Mouse (Mus musculus): ENCODE data around the gene Slc4a2. TPM values are rescaled to one million over a fixed set of nuclear protein-coding genes. Genes with fewer than 3 reads are reported as not detected.

Gene Slc4a2
- 62.3 and 66.7 TPM in 2 replicates for polyA plus RNA-seq (2012; rRNA removed; ENCODE audit: low replicate concordance)

DNA sequence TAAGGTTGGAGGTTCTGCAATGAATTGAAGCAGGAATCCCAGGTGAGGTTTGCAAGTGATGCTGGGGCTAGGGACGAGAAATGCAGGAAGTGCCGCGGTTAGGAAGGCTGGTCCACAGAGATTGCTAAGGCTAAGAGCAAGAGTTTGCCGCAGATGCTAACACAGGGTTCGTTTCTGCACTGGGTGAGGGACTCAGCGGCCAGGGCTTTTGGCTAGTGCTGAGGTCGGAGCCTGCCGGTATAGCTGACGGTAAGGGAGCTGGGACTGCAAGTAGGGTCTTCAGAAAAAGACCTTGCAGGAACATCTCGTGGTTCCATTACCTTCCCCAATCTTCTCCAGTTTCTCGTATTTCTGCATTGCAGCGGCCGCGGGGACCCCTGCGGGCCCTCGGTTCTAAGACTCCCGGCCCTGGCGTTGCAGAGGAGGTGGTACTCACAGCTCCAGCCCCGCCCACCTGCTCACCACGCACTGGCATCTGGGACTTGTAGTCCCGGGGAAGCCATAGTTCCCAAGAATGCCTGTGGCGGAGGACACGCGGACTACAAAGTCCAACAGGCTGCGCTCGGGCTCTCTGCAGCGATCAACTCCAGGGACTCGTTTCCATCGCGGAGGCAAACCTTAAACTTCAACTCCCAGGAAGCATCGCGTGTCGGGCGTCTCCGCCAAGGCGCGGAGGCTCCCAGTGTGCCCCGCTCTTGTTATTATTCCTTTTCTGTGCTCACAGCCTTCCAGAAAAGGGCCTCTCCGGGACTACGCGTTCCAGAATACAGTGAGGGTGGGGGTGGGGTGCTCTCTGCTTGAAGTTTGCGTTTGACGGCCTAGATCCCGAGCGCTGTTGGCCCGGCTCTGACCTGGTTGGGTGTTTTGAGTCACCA is at the start of gene Slc4a2, which contains the start of gene Cdk5:
TSS of gene Slc4a2 (plus strand) at position 709 of the 875 bp plus-strand sequence.
TSS of gene Cdk5 (minus strand) at position 402 of the 875 bp plus-strand sequence.

GRCm38 (mm10) chr5:24391864-24392263 is 31.8 kb upstream of the Slc4a2 start, which contains the start of gene Atg9b:
TSS of gene Atg9b (minus strand) at chr5:24392143.

DNA sequence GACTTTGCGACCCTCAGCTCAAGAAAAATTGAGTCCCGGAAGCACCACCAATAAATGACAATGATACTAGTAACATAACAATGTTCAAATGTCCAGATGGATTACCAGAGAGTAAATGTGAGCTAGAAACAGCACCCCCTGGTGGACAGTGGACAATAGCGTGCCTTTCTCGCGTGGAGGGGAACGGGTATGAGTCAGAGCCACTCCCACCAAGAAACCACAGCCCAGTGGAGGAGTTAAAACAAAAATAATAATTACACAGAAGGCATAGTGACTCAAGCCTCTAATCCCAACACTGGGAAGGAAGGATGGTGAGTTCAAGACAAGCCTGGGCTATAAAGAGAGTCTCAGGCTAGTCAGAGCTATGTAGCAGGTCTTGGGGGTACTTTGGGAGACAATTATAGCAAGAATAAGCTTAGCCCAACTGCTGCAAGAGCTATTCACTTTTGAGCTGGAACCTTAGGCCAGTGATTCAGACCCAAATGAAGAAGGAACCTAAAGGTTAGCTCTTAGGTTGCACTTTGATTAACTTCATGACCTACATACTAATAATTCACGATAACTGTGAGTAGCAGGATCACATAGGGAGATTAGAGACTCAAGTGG is 30.1 kb upstream of the Slc4a2 start, which contains the start of gene Abcb8:
TSS of gene Abcb8 (plus strand) at position 272 of the 606 bp plus-strand sequence.

GRCm38 (mm10) chr5:24413042-24413693 is 10.5 kb upstream of the Slc4a2 start, which contains the start of gene Asic3:
TSS of gene Asic3 (plus strand) at chr5:24413392.

GRCm38 (mm10) chr5:24444746-24445427 is 21.2 kb downstream of the Slc4a2 start, which contains the start of gene Fastk:
TSS of gene Fastk (minus strand) at chr5:24445287.

GRCm38 (mm10) chr5:24447624-24448298 is 24.1 kb downstream of the Slc4a2 start, which contains the start of gene Tmub1:
TSS of gene Tmub1 (minus strand) at chr5:24447854.

DNA sequence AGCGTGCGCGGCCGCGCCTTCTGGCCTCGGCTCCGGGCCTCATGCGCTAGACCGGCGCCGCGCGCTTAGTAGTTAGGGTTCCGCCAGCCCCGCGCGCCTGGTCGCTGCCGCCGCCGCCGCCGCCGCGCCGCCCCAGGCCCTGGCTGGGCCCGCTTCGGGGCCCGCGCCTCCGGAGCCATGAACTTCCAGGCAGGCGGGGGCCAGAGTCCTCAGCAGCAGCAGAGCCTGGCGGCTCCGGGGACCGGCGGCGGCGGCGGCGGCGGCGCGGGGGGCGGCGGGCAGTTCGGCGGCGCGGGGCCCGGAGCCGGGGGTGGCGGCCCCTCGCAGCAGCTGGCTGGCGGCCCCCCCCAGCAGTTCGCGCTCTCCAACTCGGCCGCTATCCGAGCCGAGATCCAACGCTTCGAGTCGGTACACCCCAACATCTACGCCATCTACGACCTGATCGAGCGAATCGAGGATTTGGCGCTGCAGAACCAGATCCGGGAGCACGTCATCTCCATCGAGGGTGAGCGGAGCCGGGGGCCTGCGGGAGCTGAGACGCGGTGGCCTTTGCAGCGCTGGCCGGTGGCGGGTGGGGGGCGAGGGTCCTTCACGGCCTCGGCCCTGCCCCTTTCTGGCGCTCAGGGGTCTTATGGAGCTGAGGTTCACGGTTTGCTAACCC is 28.5 kb downstream of the Slc4a2 start, which contains the start of gene Agap3:
TSS of gene Agap3 (plus strand) at position 148 of the 661 bp plus-strand sequence.

Other genes with a start within 250 kb of the Slc4a2 start
- gene Kcnh2, start 72.2 kb upstream of the Slc4a2 start, polyA plus RNA-seq (2012; rRNA removed; ENCODE audit: low replicate concordance) = 13.7 and 24.4 TPM in 2 replicates
- 38.7 and 58.4 TPM in 2 replicates for gene Nos3, start 59.0 kb upstream of the Slc4a2 start, polyA plus RNA-seq (2012; rRNA removed; ENCODE audit: low replicate concordance)
- gene Atg9b, start 31.7 kb upstream of the Slc4a2 start, polyA plus RNA-seq (2012; rRNA removed; ENCODE audit: low replicate concordance) = 7.8 and 12.0 TPM in 2 replicates
- 97.8 and 104 TPM in 2 replicates for gene Abcb8, start 30.2 kb upstream of the Slc4a2 start, polyA plus RNA-seq (2012; rRNA removed; ENCODE audit: low replicate concordance)
- 0.95 and 1.1 TPM in 2 replicates for gene Asic3, start 10.4 kb upstream of the Slc4a2 start, polyA plus RNA-seq (2012; rRNA removed; ENCODE audit: low replicate concordance)
- gene Cdk5, start 307 bp upstream of the Slc4a2 start, polyA plus RNA-seq (2012; rRNA removed; ENCODE audit: low replicate concordance) = 59.6 and 90.1 TPM in 2 replicates
- 372 and 415 TPM in 2 replicates for gene Fastk, start 21.4 kb downstream of the Slc4a2 start, polyA plus RNA-seq (2012; rRNA removed; ENCODE audit: low replicate concordance)
- gene Tmub1, start 24.0 kb downstream of the Slc4a2 start, polyA plus RNA-seq (2012; rRNA removed; ENCODE audit: low replicate concordance) = 57.8 and 87.6 TPM in 2 replicates
- 70.6 and 92.1 TPM in 2 replicates for gene Agap3, start 28.3 kb downstream of the Slc4a2 start, polyA plus RNA-seq (2012; rRNA removed; ENCODE audit: low replicate concordance)
- 0.03 TPM in 1 of 2 replicates, not detected in the other for gene Gbx1, start 103.4 kb downstream of the Slc4a2 start, polyA plus RNA-seq (2012; rRNA removed; ENCODE audit: low replicate concordance)
- gene Asb10, start 117.1 kb downstream of the Slc4a2 start, polyA plus RNA-seq (2012; rRNA removed; ENCODE audit: low replicate concordance) = 1.3 and 24.4 TPM in 2 replicates
- not detected in 2 replicates for gene 4931409K22Rik, start 133.0 kb downstream of the Slc4a2 start, polyA plus RNA-seq (2012; rRNA removed; ENCODE audit: low replicate concordance)
- 53.6 and 75.4 TPM in 2 replicates for gene Abcf2, start 153.6 kb downstream of the Slc4a2 start, polyA plus RNA-seq (2012; rRNA removed; ENCODE audit: low replicate concordance)
- 47.7 and 76.0 TPM in 2 replicates for gene Chpf2, start 162.9 kb downstream of the Slc4a2 start, polyA plus RNA-seq (2012; rRNA removed; ENCODE audit: low replicate concordance)
- 20.4 and 39.0 TPM in 2 replicates for gene Smarcd3, start 200.6 kb downstream of the Slc4a2 start, polyA plus RNA-seq (2012; rRNA removed; ENCODE audit: low replicate concordance)

Measured in mammary gland, adult 2 months (tissue).